Mouse (Mus musculus) adrenal gland, adult 18-20 months (tissue): ENCODE data around the gene Rd3l. TPM values are rescaled to one million over a fixed set of nuclear protein-coding genes. Genes with fewer than 3 reads are reported as not detected.

Experiments
- total RNA-seq, 2 experiments: library from RNA; stranded (reverse); gene quantifications; 1 replicate in 1 of 2; 2 replicates in 1 of 2; pipeline ENCODE4 v1.2.3; 2021

Gene Rd3l
- total RNA-seq, 2 experiments from 2014 or later: not detected

Other genes starting within 250 kb of the Rd3l start
- gene Klc1, start 222.5 kb downstream of the Rd3l start, total RNA-seq: 100 to 1,000 TPM in 1 of 2 experiments, 10 to 100 TPM in 1; 93.1 to 126 TPM
- 10 to 100 TPM; 13.0 to 13.7 TPM for gene Xrcc3, start 167.4 kb downstream of the Rd3l start, total RNA-seq
- gene Zfyve21, start 167.1 kb downstream of the Rd3l start, total RNA-seq: 100 to 1,000 TPM in 1 of 2 experiments, 10 to 100 TPM in 1; 84.6 to 101 TPM
- 10 to 100 TPM; 16.2 to 19.4 TPM for gene Ppp1r13b, start 73.2 kb downstream of the Rd3l start, total RNA-seq
- 100 to 1,000 TPM; 359 to 454 TPM for gene Atp5mpl, start 14.3 kb downstream of the Rd3l start, total RNA-seq
- gene Tdrd9, start 9.8 kb downstream of the Rd3l start, total RNA-seq: under 1 TPM in 1 of 2 experiments, not detected in 1; 0.30 TPM
- gene Aspg, start 125.4 kb upstream of the Rd3l start, total RNA-seq: 10 to 100 TPM; 32.9 to 41.5 TPM
- gene Kif26a, start 164.9 kb upstream of the Rd3l start, total RNA-seq: 1 to 10 TPM; 6.9 to 7.1 TPM